Mouse (Mus musculus): ENCODE results near the gene Tmc7.

The Tmc7 gene

DNA sequence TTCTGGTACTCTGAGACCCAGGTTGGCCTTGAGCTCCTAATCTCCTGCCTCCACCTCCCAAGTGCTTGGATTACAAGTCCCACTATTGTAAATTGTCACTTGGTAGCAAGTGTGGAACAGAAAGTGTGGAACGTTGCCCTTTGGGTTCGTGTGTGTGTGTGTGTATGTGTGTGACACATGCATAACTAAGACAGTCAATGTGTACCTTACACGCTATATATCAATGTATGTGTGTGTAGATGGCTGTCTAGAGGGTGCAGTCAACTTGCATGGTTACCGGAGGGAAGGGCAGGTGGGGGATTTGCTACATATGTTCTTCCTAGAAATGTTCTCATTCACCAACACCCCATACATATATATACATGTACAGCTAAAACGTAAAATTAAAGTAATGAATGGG is 390 bp upstream of the Tmc7 start:
- DNase-seq, result no peak

DNA sequence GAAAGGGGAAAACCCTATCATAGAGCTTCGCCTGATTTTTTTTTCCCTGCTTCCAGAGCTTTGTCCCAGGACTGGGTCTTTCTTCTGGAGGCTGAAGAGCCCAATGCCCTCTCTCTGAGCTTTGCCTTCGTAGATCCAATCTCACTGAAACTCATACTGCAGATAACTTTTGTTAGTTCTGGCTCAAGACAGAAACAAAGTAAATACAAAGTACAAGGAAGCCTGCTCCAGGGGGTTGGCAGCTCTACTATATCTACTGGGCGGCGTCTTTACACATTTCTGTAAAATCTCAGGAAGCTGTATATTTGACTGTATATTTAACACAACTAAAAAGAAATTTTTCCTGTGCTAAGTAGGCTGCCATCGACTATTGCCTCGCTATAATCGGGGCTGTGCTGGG is 715 bp downstream of the Tmc7 start:
- DNase-seq, result no peak

- DNase-seq, result no peak
Measured at GRCm38 (mm10) chr7:118579938-118580337, 4.6 kb downstream of the Tmc7 start.

- no peak for DNase-seq
Measured at GRCm38 (mm10) chr7:118578269-118578668, 6.3 kb downstream of the Tmc7 start.

GRCm38 (mm10) chr7:118572039-118572438 is 12.5 kb downstream of the Tmc7 start:
- DNase-seq, result no peak

DNA sequence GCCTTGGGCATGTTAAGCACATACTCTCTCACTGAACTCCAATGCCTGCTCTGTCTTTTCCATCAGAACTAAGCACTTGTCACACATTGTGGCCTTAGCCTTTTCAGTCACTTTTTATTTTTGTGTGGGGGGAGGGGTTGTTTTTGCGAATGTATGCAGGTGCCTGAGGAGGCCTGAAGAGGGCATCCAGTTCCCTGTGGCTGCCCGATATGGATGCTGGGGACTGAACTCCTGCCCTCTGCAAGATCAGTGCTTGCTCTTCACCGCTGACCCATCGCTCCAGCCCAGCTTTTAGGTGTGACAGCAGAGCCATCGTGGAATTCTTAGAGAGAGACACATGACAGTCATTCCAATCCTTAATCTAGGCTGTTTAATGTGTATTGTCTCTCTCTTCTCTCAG is 13.2 kb downstream of the Tmc7 start:
- no peak for DNase-seq

- DNase-seq, result no peak
Measured at GRCm38 (mm10) chr7:118569121-118569543, 15.4 kb downstream of the Tmc7 start.

- no peak for DNase-seq
Measured at GRCm38 (mm10) chr7:118554290-118554689, 30.2 kb downstream of the Tmc7 start.

- DNase-seq, result no peak
Measured at GRCm38 (mm10) chr7:118553881-118554280, 30.7 kb downstream of the Tmc7 start.

DNA sequence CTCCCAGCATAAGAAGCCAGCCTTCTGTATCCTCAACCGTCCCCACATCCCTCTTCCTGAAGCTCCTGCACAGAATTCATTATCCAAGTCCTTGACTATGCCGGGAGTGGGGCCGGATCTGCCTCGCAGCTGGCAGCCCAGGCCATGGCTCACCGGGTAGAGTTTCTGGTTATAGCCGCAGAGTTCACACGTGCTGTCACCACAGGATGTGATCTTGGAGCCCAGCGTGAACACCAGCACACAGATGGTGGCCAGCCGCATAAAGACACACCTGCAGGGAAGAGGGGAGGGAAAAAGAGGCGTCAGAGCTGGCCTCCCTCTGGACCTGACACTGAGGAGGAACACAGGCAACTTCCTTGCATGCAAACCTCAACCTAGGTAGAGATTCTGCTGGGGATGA is 37.1 kb downstream of the Tmc7 start:
- DNase-seq, result no peak

- DNase-seq, result no peak
Measured at GRCm38 (mm10) chr7:118544128-118544527, 40.4 kb downstream of the Tmc7 start.

DNA sequence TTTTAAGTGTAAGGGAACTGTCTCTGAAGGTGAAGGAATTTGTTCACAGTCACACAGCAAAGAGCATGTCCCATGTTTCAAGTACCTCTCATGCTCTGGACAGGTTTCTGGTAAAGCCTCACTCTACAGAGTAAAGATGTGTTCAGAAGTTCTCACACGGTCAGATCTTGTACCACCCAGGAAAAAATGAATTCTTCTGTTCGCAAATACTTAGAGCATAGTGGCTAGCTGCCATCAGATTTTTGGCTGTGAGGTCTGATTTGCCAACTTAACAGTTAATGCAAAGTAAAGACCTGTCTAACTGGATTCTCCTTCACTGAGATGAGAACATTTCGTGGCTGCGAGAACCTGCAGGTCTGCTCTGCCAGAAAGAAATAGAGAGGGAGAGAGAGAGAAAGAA is 49.5 kb downstream of the Tmc7 start:
- no peak for DNase-seq

DNA sequence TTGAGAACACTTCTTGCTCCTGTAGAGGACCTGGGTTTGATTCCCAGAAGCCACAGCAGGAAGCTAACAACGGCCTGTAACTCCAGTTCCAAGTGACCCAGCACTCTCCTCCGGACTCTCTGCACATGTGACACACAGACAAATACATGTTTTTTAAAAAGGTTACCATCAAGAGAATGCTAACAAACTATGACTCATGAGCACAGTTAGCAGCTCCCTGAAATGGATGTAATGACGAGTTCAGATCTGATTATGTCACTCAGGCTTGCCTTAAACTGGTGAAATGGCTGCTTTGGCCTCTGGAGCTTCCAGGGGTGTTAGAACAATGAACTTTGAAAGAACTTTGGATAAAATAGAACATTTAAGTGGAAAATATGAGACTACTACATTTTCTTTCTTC is 50.2 kb downstream of the Tmc7 start:
- DNase-seq, result no peak

DNA sequence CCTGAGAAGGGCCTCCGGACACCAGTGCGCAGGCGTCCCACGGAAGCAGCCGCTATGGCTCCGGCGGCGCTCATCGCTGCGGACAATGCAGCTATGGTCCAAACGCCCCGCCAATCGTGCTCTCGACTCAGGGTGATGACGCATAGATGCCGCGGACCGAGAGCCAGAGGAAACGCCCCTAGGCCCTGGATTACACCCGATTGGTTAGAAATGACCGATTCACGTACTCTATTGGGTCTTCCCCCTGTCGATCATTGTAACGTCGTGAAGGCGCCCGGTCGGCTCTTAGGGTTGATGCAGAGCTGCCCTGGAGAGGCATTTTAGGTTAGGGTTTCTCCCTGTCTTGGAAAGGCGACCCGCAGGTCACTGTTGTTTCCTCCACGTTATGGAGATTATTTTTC is 51.4 kb downstream of the Tmc7 start, which contains the start of gene Coq7:
Gene Coq7, minus strand, starts transcription at position 179 of the 401 bp plus-strand sequence.
- DNase-seq, result peak in 1 of 2 experiments; percentile 94

GRCm38 (mm10) chr7:118532519-118533177 is 51.9 kb downstream of the Tmc7 start:
- peak; percentile 99 for DNase-seq

GRCm38 (mm10) chr7:118526967-118527366 is 57.6 kb downstream of the Tmc7 start:
- DNase-seq, result no peak

- no peak for DNase-seq
Measured at GRCm38 (mm10) chr7:118522077-118522476, 62.5 kb downstream of the Tmc7 start.

DNA sequence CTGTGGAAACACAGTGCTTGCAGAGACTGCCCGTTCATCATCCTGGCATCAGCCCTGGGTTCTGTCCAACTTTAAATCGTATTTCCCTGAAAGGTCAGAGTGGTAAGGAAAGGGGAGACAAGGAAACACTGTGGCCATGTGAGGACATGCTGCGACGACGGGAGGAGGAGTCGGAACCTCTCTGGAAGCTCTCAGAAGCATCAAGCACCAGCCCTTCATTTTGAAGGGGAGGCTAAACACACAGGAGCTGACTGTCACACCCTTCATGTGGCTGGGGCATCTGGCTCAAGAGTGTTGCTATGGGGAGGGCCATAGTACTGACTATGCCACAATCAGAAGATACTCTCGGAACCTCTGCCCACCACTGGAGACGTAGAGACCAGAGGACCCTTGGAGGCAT is 64.9 kb downstream of the Tmc7 start:
- no peak for DNase-seq

GRCm38 (mm10) chr7:118518687-118519086 is 65.8 kb downstream of the Tmc7 start:
- peak; percentile 84 for DNase-seq

DNA sequence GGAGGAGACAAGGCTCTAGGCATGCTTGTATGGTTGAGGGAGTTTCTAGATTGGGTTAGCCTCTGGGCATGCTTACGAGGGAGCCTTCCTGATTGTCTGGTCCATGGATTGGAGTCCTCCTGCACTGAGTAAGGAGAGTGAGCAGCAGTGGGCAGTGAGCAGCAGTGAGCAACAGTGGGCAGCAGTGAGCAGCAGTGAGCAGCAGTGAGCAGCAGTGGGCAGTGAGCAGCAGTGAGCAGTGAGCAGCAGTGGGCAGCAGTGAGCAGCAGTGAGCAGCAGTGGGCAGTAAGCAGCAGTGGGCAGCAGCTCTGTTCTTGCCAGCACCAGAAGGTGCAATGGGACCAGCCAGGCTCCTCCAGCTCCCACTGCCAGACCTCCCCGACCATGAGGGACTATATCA is 66.7 kb downstream of the Tmc7 start:
- DNase-seq, result no peak

DNA sequence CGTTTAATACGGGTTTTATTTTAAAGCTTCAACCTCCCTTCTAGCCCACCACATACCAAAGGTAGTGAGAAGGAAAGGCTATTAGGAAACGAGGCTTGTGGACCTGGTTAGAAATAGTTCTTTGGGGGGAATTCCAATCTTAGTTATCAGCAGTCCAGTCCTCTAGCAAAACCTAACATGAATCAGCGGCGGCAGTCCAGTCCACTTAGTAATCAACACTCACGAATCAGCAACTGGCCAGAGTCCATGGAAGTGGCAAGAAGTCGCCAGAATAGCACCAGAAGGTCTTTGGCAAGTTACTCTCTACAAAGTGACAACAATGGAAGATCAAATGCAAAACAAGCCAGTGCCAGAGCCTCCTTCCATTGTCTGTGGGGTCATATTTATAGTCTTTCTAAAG is 76.0 kb downstream of the Tmc7 start:
- DNase-seq, result no peak

DNA sequence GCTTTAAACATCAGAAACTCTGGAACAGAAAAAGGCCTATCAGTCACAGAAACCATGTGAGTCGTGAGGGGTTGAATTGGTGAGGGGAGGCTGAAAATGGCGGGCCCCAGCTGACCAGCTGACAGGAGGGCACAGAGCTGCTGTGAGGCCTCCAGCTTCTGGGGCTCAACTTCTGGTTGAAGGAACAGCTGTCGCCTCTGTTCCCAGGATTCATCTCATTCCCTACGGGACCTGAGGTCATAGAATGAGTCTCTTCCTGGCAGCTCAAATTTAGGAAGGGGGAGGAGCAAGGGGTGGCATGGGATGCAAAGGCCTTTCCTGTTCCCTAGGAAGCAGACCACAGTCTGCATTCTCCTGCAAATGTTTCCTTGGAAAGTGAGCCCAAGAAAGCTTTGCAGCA is 80.7 kb downstream of the Tmc7 start:
- DNase-seq, result no peak

- no peak for DNase-seq
Measured at GRCm38 (mm10) chr7:118502333-118502732, 82.2 kb downstream of the Tmc7 start.

DNA sequence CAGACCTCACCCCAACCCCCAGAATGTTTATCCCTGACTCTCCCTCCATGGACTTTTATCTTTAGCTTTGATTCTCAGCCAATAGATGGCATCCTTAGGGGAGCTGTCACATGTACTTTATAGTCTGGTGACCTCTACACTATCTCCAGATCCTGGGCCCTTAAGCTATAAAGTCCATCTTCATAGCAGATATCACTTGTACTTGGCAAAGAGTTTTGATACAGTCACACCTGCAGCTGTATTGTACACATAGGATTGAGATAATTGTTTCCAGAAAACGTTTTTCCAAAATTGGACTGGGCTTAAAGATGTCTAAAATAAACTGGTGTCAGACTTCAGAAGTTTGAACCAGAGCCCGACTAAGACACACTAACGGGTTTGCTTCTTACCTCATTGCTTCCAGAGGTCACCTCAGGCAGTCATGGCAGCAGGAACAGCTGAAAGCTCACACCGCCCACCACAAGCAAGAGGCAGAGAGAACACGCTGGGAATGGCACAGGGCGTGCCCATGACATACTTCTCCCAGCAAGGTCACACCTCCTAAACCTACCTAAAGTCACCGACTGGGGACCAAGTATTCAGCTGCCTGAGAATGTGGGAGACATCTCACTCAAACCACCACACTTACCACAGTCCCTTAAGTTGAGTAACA is 84.6 kb downstream of the Tmc7 start:
- DNase-seq, result no peak
